Mouse (Mus musculus): ENCODE measurements around the gene Foxf2. TPM values are rescaled to one million over a fixed set of nuclear protein-coding genes. Genes with fewer than 3 reads are reported as not detected.
A peak's percentile ranks its signal among the peaks of the same experiment; 100 is the strongest.

The Foxf2 gene
- total RNA-seq, 1 experiment = 0.80 TPM

- H3K27ac ChIP-seq (ENCODE audit: insufficient read depth, low read depth, low read length, poor library complexity, severe bottlenecking) = no peak overlapping the region
- peaks cover 0 to 7% of the 10 kb centered on the region in 2 experiments; a peak in 1 of 4 replicates for H3K4me1 ChIP-seq (ENCODE audit: control insufficient read depth in 2 of 2, insufficient read depth in 2 of 2, low read length in 2 of 2, poor library complexity in 1 of 2)
- no peaks in the 10 kb centered on the region for H3K36me3 ChIP-seq (ENCODE audit: control insufficient read depth, insufficient read depth, low read length, poor library complexity, severe bottlenecking)
- H3K9ac ChIP-seq (ENCODE audit: insufficient read depth, low read depth, low read length, poor library complexity, severe bottlenecking) = no peak overlapping the region
- no peaks in the 10 kb centered on the region for H3K9me3 ChIP-seq (ENCODE audit: control insufficient read depth, insufficient read depth, low read depth, low read length)
- in situ Hi-C loops (cut with MboI; ENCODE audit: low sequenced_read_pairs in 2 of 2, unreplicated experiment in 2 of 2) = loop anchor here (5.0 to 25.0 kb wide), 5 partner anchors 60 to 1063 kb away; partner anchors contain the start of gene Foxc1 (in 2 of the 2)
- TF ChIP-seq CHD2 (IDR thresholded peaks at IDR 0.05; ENCODE audit: low read depth, low read length) (no peak), ZC3H11A (IDR thresholded peaks at IDR 0.05; ENCODE audit: borderline replicate concordance, low read depth, low read length) (no peak), MAFK (IDR thresholded peaks at IDR 0.05; ENCODE audit: insufficient read depth, low read depth, low read length) (no peak)
- peak overlapping the region; percentile 30 to 51; a peak in 2 of 4 replicates for H3K4me3 ChIP-seq (ENCODE audit: insufficient read depth in 1 of 2, low read depth in 1 of 2, low read length in 2 of 2, poor library complexity in 1 of 2, severe bottlenecking in 1 of 2)
- DNase-seq (ENCODE audit: low read depth, low spot score) = no peak
Measured at GRCm38 (mm10) chr13:31624966-31625332, 667 bp upstream of the Foxf2 start.

- Histone ChIP-seq H3K27ac (ENCODE audit: insufficient read depth, low read depth, low read length, poor library complexity, severe bottlenecking) (no peak overlapping the region), H3K9me3 (ENCODE audit: control insufficient read depth, insufficient read depth, low read depth, low read length) (no peaks in the 10 kb centered on the region), H3K9ac (ENCODE audit: insufficient read depth, low read depth, low read length, poor library complexity, severe bottlenecking) (no peak overlapping the region), H3K4me3 (ENCODE audit: insufficient read depth in 1 of 2, low read depth in 1 of 2, low read length in 2 of 2, poor library complexity in 1 of 2, severe bottlenecking in 1 of 2) (peak overlapping the region; percentile 51 to 64; a peak in 3 of 4 replicates), H3K4me1 (ENCODE audit: control insufficient read depth in 2 of 2, insufficient read depth in 2 of 2, low read length in 2 of 2, poor library complexity in 1 of 2) (peaks cover 0 to 7% of the 10 kb centered on the region in 2 experiments; a peak in 1 of 4 replicates), H3K36me3 (ENCODE audit: control insufficient read depth, insufficient read depth, low read length, poor library complexity, severe bottlenecking) (no peaks in the 10 kb centered on the region)
- in situ Hi-C loops (cut with MboI; ENCODE audit: low sequenced_read_pairs in 2 of 2, unreplicated experiment in 2 of 2) = loop anchor here (5.0 to 10.0 kb wide), 3 partner anchors 61 to 181 kb away; partner anchors contain the start of gene Foxc1 (in 2 of the 2)
- TF ChIP-seq MAFK (IDR thresholded peaks at IDR 0.05; ENCODE audit: insufficient read depth, low read depth, low read length) = no peak
- no peak for TF ChIP-seq CHD2 (IDR thresholded peaks at IDR 0.05; ENCODE audit: low read depth, low read length)
- no peak for TF ChIP-seq ZC3H11A (IDR thresholded peaks at IDR 0.05; ENCODE audit: borderline replicate concordance, low read depth, low read length)
- no peak for TF ChIP-seq ZNF384 (IDR thresholded peaks at IDR 0.05; ENCODE audit: low read depth, low read length)
- no peak for TF ChIP-seq HCFC1 (IDR thresholded peaks at IDR 0.05; ENCODE audit: borderline replicate concordance, insufficient read depth, low read length)
- DNase-seq (ENCODE audit: low read depth, low spot score) = no peak
Measured at GRCm38 (mm10) chr13:31626183-31626801, 676 bp downstream of the Foxf2 start.

DNA sequence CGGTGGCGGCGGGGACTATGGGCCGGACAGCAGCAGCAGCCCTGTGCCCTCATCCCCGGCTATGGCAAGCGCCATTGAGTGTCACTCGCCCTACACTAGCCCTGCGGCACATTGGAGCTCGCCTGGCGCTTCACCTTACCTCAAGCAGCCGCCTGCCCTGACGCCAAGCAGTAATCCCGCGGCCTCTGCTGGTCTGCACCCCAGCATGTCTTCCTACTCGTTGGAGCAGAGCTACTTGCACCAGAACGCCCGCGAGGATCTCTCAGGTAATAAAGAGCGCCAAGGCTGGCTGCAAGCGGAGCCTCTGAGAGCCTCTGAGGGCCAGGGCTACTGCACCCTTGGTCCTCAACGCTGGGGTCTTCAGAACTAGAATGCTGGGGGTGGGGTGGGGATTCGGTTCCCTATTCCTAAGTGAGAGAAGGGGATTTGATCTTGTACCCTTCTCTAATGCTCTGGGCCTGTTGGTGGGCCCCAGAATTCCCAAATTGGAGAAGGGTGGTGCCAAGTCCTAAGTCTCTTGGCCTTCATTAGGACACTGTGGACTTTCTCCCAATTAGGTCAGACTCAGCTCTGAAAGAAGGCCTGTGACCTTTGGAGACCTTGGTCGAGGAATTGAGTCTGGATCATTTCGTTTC, 1.5 kb downstream of the Foxf2 start:
- in situ Hi-C loops (cut with MboI; ENCODE audit: low sequenced_read_pairs in 2 of 2, unreplicated experiment in 2 of 2) = loop anchor here (5.0 to 10.0 kb wide), 3 partner anchors 62 to 180 kb away; partner anchors contain the start of gene Foxc1 (in 2 of the 2)
- no peak for TF ChIP-seq HCFC1 (IDR thresholded peaks at IDR 0.05; ENCODE audit: borderline replicate concordance, insufficient read depth, low read length)
- no peak for TF ChIP-seq ZC3H11A (IDR thresholded peaks at IDR 0.05; ENCODE audit: borderline replicate concordance, low read depth, low read length)
- TF ChIP-seq CHD2 (IDR thresholded peaks at IDR 0.05; ENCODE audit: low read depth, low read length) = no peak
- no peak for TF ChIP-seq MAFK (IDR thresholded peaks at IDR 0.05; ENCODE audit: insufficient read depth, low read depth, low read length)
- TF ChIP-seq ZNF384 (IDR thresholded peaks at IDR 0.05; ENCODE audit: low read depth, low read length) = no peak
- H3K9ac ChIP-seq (ENCODE audit: insufficient read depth, low read depth, low read length, poor library complexity, severe bottlenecking) = no peak overlapping the region
- H3K27ac ChIP-seq (ENCODE audit: insufficient read depth, low read depth, low read length, poor library complexity, severe bottlenecking) = no peak overlapping the region
- no peaks in the 10 kb centered on the region for H3K36me3 ChIP-seq (ENCODE audit: control insufficient read depth, insufficient read depth, low read length, poor library complexity, severe bottlenecking)
- H3K4me3 ChIP-seq (ENCODE audit: insufficient read depth in 1 of 2, low read depth in 1 of 2, low read length in 2 of 2, poor library complexity in 1 of 2, severe bottlenecking in 1 of 2) = peak overlapping the region in 1 of 2 experiments; percentile 15; a peak in 1 of 4 replicates
- no peaks in the 10 kb centered on the region for H3K9me3 ChIP-seq (ENCODE audit: control insufficient read depth, insufficient read depth, low read depth, low read length)
- peaks cover 0 to 7% of the 10 kb centered on the region in 2 experiments; a peak in 1 of 4 replicates for H3K4me1 ChIP-seq (ENCODE audit: control insufficient read depth in 2 of 2, insufficient read depth in 2 of 2, low read length in 2 of 2, poor library complexity in 1 of 2)
- no peak for DNase-seq (ENCODE audit: low read depth, low spot score)

DNA sequence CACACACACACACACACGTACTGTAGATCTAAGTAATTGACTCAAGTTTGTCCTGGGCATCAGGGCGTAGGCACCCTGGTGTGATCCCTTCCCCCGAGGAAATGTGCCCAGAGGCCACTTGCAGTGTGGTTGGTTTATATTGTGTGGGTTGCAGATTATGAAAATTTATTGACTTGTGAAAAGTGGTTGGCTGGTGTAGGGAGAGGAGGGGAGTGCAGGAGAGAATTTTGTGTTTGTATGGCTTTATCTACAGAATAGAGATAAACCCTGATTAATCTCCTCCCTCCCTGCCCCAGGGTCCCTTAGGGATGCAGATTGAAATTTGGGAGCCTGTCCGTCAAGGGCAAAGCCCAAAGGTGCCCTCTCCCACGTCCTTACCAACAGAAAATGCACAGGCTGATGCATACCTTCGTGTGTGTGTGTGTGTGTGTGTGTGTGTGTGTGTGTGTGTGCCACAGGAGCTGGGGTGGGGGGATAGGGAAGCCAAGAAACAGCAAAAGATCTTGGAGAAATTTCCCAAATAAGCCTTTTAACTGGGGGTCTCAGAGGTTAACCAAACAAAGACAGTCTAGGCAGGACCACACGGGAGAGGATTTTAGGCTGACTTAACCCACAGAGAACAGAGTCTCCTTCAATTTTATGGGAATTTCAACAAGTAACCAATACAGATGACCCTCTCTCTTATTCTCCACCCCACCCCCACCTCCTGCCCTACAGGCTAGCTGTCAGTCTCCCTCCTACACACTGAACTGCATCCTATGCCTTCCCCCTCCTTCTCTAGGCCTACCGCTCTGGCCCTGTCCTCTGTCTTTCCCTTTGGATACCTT, 2.5 kb downstream of the Foxf2 start:
- Histone ChIP-seq H3K4me3 (ENCODE audit: insufficient read depth in 1 of 2, low read depth in 1 of 2, low read length in 2 of 2, poor library complexity in 1 of 2, severe bottlenecking in 1 of 2) (no peak overlapping the region), H3K27ac (ENCODE audit: insufficient read depth, low read depth, low read length, poor library complexity, severe bottlenecking) (no peak overlapping the region), H3K4me1 (ENCODE audit: control insufficient read depth in 2 of 2, insufficient read depth in 2 of 2, low read length in 2 of 2, poor library complexity in 1 of 2) (peaks cover 0 to 7% of the 10 kb centered on the region in 2 experiments; a peak in 1 of 4 replicates), H3K9me3 (ENCODE audit: control insufficient read depth, insufficient read depth, low read depth, low read length) (no peaks in the 10 kb centered on the region), H3K9ac (ENCODE audit: insufficient read depth, low read depth, low read length, poor library complexity, severe bottlenecking) (no peak overlapping the region), H3K36me3 (ENCODE audit: control insufficient read depth, insufficient read depth, low read length, poor library complexity, severe bottlenecking) (no peaks in the 10 kb centered on the region)
- no peak for DNase-seq (ENCODE audit: low read depth, low spot score)
- in situ Hi-C loops (cut with MboI; ENCODE audit: low sequenced_read_pairs in 2 of 2, unreplicated experiment in 2 of 2) = loop anchor here (5.0 to 10.0 kb wide), 3 partner anchors 63 to 179 kb away; partner anchors contain the start of gene Foxc1 (in 2 of the 2)
- no peak for TF ChIP-seq ZC3H11A (IDR thresholded peaks at IDR 0.05; ENCODE audit: borderline replicate concordance, low read depth, low read length)
- TF ChIP-seq ZNF384 (IDR thresholded peaks at IDR 0.05; ENCODE audit: low read depth, low read length) = no peak
- TF ChIP-seq HCFC1 (IDR thresholded peaks at IDR 0.05; ENCODE audit: borderline replicate concordance, insufficient read depth, low read length) = no peak
- no peak for TF ChIP-seq MAFK (IDR thresholded peaks at IDR 0.05; ENCODE audit: insufficient read depth, low read depth, low read length)
- TF ChIP-seq CHD2 (IDR thresholded peaks at IDR 0.05; ENCODE audit: low read depth, low read length) = no peak
